Mouse (Mus musculus) embryonic facial prominence, embryonic 11.5 days (tissue): ENCODE data around the gene Cebpb. TPM values are rescaled to one million over a fixed set of nuclear protein-coding genes. Genes with fewer than 3 reads are reported as not detected.

Source experiments
- ATAC-seq: fragments of 200-750 bp; cut with Nextera tagmentation; replicated peaks from 2 replicates; pipeline ENCODE4 v1.8.0; 2017; ENCODE audit warnings: low read depth; ENCODE audit not compliant: insufficient number of reproducible peaks, low FRiP score, low TSS enrichment
- DNase-seq: peaks from one replicate; pipeline ENCODE4 v3.0.0-alpha.2; 2015; ENCODE audit warnings: low spot score
- H3K27ac ChIP-seq: fragments of 300-500 bp; sonication (generic); replicated peaks from 2 replicates; pipeline ENCODE4 v1.5.1; 2014; ENCODE audit warnings: mild to moderate bottlenecking, low read depth, low read length, control low read depth
- H3K27me3 ChIP-seq: fragments of 300-500 bp; sonication (generic); 2 replicates; pipeline ENCODE4 v1.6.1; 2014; ENCODE audit warnings: mild to moderate bottlenecking, low read length, moderate library complexity, mixed read lengths; ENCODE audit not compliant: control insufficient read depth, insufficient read depth
- H3K36me3 ChIP-seq: fragments of 300-500 bp; sonication (generic); replicated peaks from 2 replicates; pipeline ENCODE4 v1.6.1; 2014; ENCODE audit warnings: low read depth, mild to moderate bottlenecking, low read length, moderate library complexity, mixed read lengths; ENCODE audit not compliant: control insufficient read depth, insufficient read depth
- H3K4me1 ChIP-seq: fragments of 300-500 bp; sonication (generic); 2 replicates; pipeline ENCODE4 v1.6.1; 2014; ENCODE audit warnings: low read length, mixed read lengths; ENCODE audit not compliant: control insufficient read depth, insufficient read depth
- H3K4me2 ChIP-seq: fragments of 300-500 bp; sonication (generic); 2 replicates; pipeline ENCODE4 v1.6.1; 2014; ENCODE audit warnings: low read depth, mild to moderate bottlenecking, control low read depth, low read length, moderate library complexity
- H3K4me3 ChIP-seq: fragments of 300-500 bp; sonication (generic); 2 replicates; pipeline ENCODE4 v1.5.1; 2014; ENCODE audit warnings: low read depth, low read length, control low read depth
- H3K9ac ChIP-seq: fragments of 300-500 bp; sonication (generic); replicated peaks from 2 replicates; pipeline ENCODE4 v1.6.1; 2014; ENCODE audit warnings: mild to moderate bottlenecking, control low read depth, low read length
- H3K9me3 ChIP-seq: fragments of 300-500 bp; sonication (generic); replicated peaks from 2 replicates; pipeline ENCODE4 v1.6.1; 2016; ENCODE audit warnings: mild to moderate bottlenecking, low read length, inconsistent platforms, mixed read lengths; ENCODE audit not compliant: control insufficient read depth
- WGBS: fragments of 180-500 bp; shearing (Covaris S2); extraction: QIAGEN DNeasy Blood & Tissue Kit; methylation state at CpG from one replicate; pipeline ENCODE4 v1.1.7; 2014; 5-methylcytosine and 5-hydroxymethylcytosine counted together
- polyA plus RNA-seq: library from polyadenylated mRNA; unstranded; fragments of >200 nt; fragmentation: Nextera tagmentation; extraction: Ambion mirVana; gene quantifications from 2 replicates; pipeline ENCODE4 v1.2.1, GENCODE M21; 2014

Cebpb gene
- polyA plus RNA-seq, 1 experiment from 2014 or later, result 4.4 TPM

DNA sequence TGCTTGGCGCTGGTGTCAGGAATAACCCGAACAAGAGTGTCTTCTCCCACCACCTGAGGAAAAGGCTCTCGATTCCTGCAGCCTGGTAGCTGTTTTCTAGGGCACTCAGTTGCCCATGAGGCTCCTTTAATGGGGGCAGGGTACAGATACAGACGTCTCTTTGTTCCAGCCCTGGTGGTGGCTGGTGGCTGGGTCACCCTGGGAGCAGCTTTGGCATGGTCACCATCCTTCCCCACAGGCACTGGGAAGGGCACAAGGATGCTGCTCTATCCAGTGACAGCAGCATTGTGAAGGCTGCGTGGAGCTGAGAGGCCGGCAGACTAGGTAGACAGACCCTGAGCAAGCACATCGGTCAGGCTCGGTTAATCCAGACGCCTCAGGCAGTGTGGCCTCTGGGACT, 37.1 kb upstream of the Cebpb start:
- Histone ChIP-seq H3K9me3 (no peaks in the 10 kb centered on the region), H3K9ac (no peak overlapping the region), H3K27me3 (no peaks in the 10 kb centered on the region), H3K36me3 (no peaks in the 10 kb centered on the region; the same call in 1 of the 2 replicates), H3K4me1 (no peaks in the 10 kb centered on the region), H3K4me2 (no peak overlapping the region), H3K27ac (no peak overlapping the region), H3K4me3 (no peak overlapping the region)
- ATAC-seq, result no peak
- no peak for DNase-seq
- WGBS, result 73% methylated on average over 9 of the region's 9 CpGs

DNA sequence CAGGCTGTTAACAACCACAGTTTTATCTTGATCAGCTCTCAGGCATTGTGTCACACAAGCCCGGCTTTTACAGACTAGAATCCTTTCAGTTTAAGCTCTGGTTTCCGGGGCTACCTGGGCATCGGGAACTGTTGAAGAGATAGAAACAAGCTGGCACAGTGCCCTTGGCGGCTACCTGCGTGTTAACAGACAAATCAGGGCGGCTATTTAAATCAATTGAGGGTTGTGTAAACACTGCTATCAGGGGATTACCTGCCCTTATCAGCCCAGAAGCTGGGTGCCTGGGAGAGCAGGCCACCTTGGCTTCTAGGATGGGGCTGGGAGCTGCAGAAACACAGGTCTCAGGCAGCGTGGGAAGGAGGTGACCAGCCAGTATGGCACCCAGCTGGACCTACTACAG, 36.0 kb upstream of the Cebpb start:
- Histone ChIP-seq H3K4me2 (no peak overlapping the region), H3K4me1 (no peaks in the 10 kb centered on the region), H3K27ac (no peak overlapping the region), H3K27me3 (no peaks in the 10 kb centered on the region), H3K4me3 (no peak overlapping the region), H3K9ac (no peak overlapping the region), H3K9me3 (no peaks in the 10 kb centered on the region), H3K36me3 (no peaks in the 10 kb centered on the region; the same call in 1 of the 2 replicates)
- DNase-seq, result no peak
- ATAC-seq, result no peak
- WGBS, result 87% methylated on average over 7 of the region's 7 CpGs

DNA sequence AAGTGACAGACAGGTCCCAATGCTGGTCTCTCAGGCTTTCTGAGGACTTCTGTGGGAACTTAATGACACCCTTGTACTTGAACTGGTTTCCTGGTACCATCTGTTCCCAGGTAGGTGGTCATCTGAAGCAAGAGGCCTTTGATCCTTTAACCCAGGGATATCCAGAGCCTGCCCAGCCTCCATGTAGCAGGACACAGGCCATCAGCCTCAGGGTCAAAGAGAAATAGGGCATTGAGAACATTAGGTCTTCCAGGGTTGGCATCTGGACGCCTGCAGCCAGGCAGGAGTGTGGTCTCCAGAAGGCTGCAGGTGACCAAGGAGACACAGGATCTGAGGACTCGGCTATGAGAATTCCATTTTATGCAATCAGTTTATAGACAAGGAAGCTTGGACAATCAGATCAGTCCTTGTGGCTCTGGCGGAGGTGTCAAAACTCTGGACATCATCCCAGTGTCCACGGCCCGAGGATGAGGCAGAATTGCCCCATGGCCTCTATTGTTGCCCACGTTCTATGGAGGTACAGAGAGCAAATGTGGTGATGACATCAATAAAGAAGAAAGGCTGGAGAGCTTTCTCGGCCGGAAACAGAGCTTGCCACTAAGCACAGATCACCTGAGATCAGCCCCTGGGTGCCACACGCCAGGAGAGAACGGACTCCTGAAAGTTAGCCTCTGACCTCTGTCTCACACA, 33.7 kb upstream of the Cebpb start:
- H3K27me3 ChIP-seq, result no peaks in the 10 kb centered on the region
- no peaks in the 10 kb centered on the region for H3K9me3 ChIP-seq
- H3K27ac ChIP-seq, result no peak overlapping the region
- H3K4me2 ChIP-seq, result no peak overlapping the region
- no peak overlapping the region for H3K9ac ChIP-seq
- H3K4me3 ChIP-seq, result no peak overlapping the region
- H3K36me3 ChIP-seq, result no peaks in the 10 kb centered on the region; the same call in 1 of the 2 replicates
- ATAC-seq, result no peak
- DNase-seq, result no peak
- peaks cover 4% of the 10 kb centered on the region for H3K4me1 ChIP-seq
- 90% methylated on average over 10 of the region's 10 CpGs for WGBS

DNA sequence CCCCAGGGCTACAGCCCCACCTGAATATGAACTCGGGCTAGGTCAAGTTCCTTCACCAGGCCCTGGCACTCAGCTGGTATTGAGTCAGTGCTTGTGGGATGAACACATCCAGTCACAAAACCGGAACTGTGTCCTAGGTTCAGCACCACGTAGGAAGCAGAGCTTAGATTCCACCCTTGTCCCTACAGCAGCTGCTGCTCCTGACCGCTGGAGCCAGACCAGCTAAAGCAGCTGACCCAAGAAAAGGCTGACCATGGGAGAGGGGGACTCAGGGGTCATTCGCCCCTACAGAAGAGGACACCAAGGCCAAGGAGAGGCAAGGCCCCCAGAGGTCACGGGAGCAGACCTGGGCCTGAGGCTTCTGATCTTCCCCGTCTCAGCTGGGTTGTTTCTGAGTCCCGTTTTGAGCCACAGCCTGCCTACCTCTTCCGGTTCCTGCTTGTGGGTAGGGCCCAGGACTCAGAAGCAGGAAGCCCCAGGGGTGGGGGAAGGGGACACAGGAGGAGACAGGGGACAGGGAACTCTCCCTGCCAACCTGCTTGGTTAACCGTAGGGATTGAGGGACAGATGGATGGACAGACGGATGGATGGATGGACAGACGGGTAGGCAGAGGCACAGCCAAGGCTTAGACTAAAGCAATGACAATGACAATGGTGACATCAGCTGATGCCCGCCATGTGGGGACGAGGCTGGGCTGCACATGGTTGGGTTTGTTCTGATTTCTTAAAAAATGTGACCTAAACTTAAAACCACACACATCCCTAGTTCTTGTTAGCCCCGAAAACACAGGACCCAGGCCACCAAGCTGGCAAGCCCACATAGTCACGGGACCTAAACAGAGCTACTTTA, 31.9 kb upstream of the Cebpb start:
- Histone ChIP-seq H3K4me2 (no peak overlapping the region), H3K4me1 (peaks cover 5% of the 10 kb centered on the region), H3K9ac (no peak overlapping the region), H3K9me3 (no peaks in the 10 kb centered on the region), H3K27ac (0 out of 2 replicates have a peak overlapping the region, but pooled peaks have one; percentile 13), H3K27me3 (no peaks in the 10 kb centered on the region), H3K36me3 (no peaks in the 10 kb centered on the region; the same call in 1 of the 2 replicates), H3K4me3 (no peak overlapping the region)
- ATAC-seq (no peak), DNase-seq (no peak)
- WGBS, result 84% methylated on average over 16 of the region's 16 CpGs

DNA sequence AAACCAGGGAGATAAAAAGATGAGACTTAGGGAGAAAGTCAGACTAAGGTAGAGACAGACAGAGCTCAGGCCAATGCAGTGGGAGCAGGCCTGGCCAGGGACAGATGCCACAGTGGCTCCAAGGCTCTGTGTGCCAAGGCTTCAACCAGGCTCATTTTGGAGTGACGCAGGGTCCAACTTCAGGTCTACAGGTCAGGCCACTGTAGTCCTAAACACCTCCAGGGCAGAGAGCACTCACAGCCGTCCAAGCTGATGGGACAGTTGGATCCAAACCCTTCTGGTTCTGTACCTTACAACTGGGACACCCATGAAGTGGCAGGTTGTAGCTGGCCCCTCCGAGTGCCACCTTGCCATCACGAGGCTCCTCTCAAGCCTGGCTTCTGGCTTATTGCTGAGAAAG, 30.7 kb upstream of the Cebpb start:
- no peaks in the 10 kb centered on the region for H3K27me3 ChIP-seq
- no peak overlapping the region for H3K27ac ChIP-seq
- no peaks in the 10 kb centered on the region for H3K9me3 ChIP-seq
- H3K4me2 ChIP-seq, result no peak overlapping the region
- H3K4me3 ChIP-seq, result no peak overlapping the region
- no peak overlapping the region for H3K9ac ChIP-seq
- DNase-seq, result no peak
- no peaks in the 10 kb centered on the region; the same call in 1 of the 2 replicates for H3K36me3 ChIP-seq
- 78% methylated on average over 4 of the region's 4 CpGs for whole genome bisulfite sequencing
- ATAC-seq, result no peak
- peaks cover 5% of the 10 kb centered on the region for H3K4me1 ChIP-seq

DNA sequence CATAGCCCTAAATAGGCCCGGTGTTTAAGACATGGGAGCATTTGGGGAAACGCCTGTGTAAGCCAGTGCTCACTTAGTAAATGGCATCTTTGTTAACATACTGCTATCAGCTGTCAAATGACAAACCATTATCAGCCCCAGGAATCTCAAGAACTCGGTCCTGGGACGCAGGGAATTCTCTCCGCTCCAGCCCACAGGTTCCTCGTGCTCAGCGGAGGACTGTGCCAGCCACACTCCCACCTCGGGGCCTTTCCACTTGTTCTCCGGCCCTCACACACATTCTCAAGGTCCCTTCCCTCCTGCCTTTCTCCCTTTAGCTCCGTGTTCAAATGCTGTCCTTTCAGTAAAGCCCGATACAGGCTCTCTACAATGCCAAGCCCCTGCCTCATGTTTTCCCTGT, 30.0 kb upstream of the Cebpb start:
- Histone ChIP-seq H3K4me1 (peaks cover 5% of the 10 kb centered on the region), H3K4me3 (no peak overlapping the region)

DNA sequence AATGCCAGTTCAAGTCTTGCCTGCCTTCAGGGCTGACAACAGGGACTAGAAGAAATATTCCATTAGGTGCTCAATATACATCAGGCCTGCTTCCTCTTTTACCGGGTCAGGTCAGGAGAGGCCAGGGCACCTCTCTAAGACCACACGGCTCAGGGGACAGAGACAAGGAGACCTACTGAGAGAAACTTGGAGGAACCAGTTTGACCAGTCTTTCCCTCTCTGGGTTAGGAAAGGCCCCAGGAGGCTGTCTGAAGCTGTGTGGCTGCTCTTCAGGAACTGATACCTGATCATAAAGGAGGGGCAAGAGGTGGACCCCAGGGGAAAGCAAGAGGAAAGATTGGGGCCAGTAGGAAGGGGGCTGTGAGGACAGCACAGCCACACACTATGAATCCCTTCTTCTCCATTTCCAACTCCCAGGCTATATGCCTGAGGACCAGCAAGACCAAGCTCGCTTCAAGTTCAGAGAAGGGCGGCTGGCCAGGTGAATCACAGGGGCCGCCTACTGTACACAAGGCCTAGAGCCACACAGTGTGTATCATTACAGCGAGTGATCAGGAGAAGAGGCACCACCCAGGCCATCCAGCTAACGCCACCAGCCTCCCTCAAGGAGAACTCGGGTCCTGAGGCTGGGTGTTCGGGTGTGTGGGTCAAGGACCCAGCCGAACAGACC, 29.4 kb upstream of the Cebpb start:
- Histone ChIP-seq H3K4me3 (no peak overlapping the region; the same call in 1 of the 2 replicates), H3K27ac (no peak overlapping the region; the same call in 1 of the 2 replicates)

More for the DNA sequence above, 30.0 kb upstream of the Cebpb start:
- DNase-seq (no peak), ATAC-seq (no peak)
- peak overlapping the region; percentile 6; the same call in 1 of the 2 replicates for H3K9ac ChIP-seq
- H3K36me3 ChIP-seq, result no peaks in the 10 kb centered on the region; the same call in 1 of the 2 replicates
- WGBS, result 70% methylated on average over 11 of the region's 11 CpGs
- no peaks in the 10 kb centered on the region for H3K9me3 ChIP-seq
- H3K27ac ChIP-seq, result no peak overlapping the region
- H3K27me3 ChIP-seq, result no peaks in the 10 kb centered on the region
- no peak overlapping the region for H3K4me2 ChIP-seq

More for the DNA sequence above, 29.4 kb upstream of the Cebpb start:
- DNase-seq (peak; percentile 39), ATAC-seq (no peak; the same call in 1 of the 2 replicates)
- WGBS, result 63% methylated on average over 10 of the region's 10 CpGs
- H3K9me3 ChIP-seq, result no peaks in the 10 kb centered on the region
- H3K27me3 ChIP-seq, result no peaks in the 10 kb centered on the region
- peak overlapping the region; percentile 87 for H3K9ac ChIP-seq
- H3K36me3 ChIP-seq, result no peaks in the 10 kb centered on the region
- H3K4me1 ChIP-seq, result peaks cover 5% of the 10 kb centered on the region
- peak overlapping the region; percentile 93 for H3K4me2 ChIP-seq
